Mouse (Mus musculus) heart, postnatal 25 days (tissue): ENCODE measurements around the gene Kcnq1. TPM values are rescaled to one million over a fixed set of nuclear protein-coding genes. Genes with fewer than 3 reads are reported as not detected.

Experiments used
- DNase-seq: peaks from one replicate; pipeline ENCODE4 v3.0.0; 2022; ENCODE audit warnings: low spot score
- intact Hi-C: fragments of 180-260 bp; cut with DNase I; formaldehyde crosslinking; loops from one replicate; pipeline ENCODE4 v1.15.1; 2025
- total RNA-seq, 2 experiments: library from RNA; stranded (reverse); gene quantifications; 2 replicates each; pipeline ENCODE4 v1.2.3; 2021

The Kcnq1 gene
- total RNA-seq, 2 experiments from 2014 or later, result 37.4 to 37.7 TPM

- intact Hi-C loops, result no loop called here
- no peak for DNase-seq
These were observed 59.6 kb downstream of the Kcnq1 start for GRCm38 (mm10) chr7:143165687-143166265.

DNA sequence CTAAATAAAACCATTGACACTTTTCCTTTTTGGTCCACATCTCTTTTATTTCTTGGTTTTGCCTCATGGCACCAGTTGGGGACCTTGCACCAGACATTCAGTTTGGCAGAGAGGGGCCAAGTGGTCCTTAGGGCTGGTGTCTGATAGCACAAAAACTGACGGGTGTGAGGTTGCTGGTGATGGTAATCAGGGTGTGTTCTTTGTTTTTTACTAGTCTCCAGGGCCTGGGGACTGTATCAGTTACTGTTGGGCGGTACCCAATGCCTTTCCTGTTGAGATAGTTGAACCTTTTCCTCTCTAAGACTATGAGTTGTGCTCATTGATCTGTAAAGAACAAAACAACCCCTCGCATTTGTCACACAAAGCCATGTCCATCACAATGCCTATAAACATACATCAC, 61.1 kb downstream of the Kcnq1 start:
- intact Hi-C loops, result no loop called here
- no peak for DNase-seq

- intact Hi-C loops, result no loop called here
These were observed 63.2 kb downstream of the Kcnq1 start for GRCm38 (mm10) chr7:143169371-143169770.

DNA sequence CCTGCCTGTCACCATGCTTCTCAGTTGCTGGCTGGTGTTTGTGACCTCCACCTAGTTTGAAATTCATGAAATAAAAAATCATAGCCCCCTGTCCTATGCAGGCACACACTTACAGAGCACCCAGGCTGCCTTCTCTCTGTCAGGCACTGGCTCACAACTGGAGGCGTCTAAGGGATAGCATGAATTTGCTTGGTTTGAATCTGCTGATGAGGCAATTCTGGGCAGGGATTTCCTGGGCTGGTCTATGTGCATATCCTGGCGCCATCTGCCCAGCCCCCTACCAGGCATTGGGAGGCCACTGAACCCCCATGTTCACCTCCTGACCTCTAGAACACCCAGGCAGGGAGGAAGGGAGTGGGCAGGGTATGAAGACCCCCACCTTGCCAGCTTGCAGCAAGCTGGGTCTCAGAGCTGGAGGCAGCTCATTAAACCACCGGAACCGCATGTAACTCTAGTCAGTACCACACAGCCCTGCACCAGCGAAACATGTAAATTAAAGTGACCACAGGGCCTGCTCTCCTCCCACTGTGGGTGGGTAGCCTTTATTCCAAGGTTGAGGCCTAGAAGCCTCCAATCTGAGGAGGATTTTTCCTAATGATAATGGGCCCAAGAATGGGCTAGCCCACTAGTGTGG, 66.9 kb downstream of the Kcnq1 start:
- DNase-seq, result no peak
- intact Hi-C loops, result no loop called here

More at GRCm38 (mm10) chr7:143169371-143169770, 63.2 kb downstream of the Kcnq1 start:
- no peak for DNase-seq

GRCm38 (mm10) chr7:143174633-143175032, 68.5 kb downstream of the Kcnq1 start:
- intact Hi-C loops, result no loop called here

DNA sequence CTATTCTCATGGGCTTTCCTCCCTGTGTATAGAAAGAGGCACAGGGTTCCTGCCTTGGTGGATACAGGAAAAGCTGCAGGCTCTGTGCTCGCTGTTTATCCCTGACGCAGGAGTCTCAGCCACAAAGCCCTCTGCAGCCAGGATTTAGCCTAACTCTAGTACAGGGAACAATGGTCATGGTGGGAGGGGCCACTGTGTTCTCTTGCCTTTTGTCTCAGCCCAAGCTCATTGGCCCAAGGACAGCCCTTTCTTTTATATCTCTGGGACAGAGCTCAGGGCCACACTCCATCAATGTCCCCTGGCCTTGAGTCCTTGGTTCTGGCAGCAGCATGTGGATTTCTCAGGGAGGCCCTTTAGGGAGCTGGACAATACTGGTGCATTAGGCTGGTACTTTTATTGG, 72.7 kb downstream of the Kcnq1 start:
- intact Hi-C loops, result no loop called here
- no peak for DNase-seq

More at GRCm38 (mm10) chr7:143174633-143175032, 68.5 kb downstream of the Kcnq1 start:
- DNase-seq, result no peak

GRCm38 (mm10) chr7:143180761-143181160, 74.6 kb downstream of the Kcnq1 start:
- intact Hi-C loops, result loop anchor here (2.0 kb wide), 2 partner anchors 26 to 30 kb away; no protein-coding TSS in a partner anchor
- peak; percentile 65 for DNase-seq

GRCm38 (mm10) chr7:143181311-143181710, 75.1 kb downstream of the Kcnq1 start:
- intact Hi-C loops, result loop anchor here (2.0 kb wide), 2 partner anchors 27 to 29 kb away; no protein-coding TSS in a partner anchor
- no peak for DNase-seq

DNA sequence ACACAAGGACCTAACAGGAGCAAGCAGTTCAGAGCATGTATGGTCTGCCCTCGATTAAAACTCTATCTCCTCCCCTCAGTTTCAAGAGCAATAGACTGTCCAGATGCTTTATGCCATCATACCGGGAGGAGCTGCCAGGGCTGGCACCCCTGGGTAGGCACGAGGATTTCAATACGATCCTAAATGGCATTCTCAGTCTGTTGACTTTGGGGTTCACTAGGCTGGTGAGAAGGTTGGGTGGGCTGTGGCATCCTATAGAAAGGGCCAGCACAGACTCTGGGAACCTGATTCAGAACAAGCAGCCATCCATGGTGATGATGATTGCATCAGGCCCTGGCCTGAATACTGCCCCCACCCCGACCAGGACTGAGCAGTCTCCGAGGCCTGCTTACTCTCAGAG, 79.3 kb downstream of the Kcnq1 start:
- DNase-seq, result no peak
- intact Hi-C loops, result no loop called here

DNA sequence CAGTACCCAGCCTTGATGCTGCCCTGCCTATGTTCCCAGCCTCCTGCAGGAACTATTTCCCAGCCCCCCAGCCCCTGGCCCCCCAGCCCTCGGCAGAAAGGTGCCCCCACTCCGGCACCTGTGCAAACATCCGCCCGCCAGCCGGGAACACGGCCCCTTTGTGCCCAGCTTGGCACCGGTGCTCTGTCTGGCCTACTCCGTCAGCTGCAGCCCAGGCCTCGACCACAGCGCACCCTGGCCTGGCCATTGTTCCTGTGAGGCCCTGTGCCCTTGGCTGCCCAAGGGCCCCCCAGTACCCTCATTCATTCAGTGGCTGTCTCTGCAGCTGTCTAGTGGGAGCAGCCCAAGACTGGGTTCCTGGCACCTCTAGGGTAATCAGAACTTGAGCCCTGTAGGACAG, 80.2 kb downstream of the Kcnq1 start:
- intact Hi-C loops, result no loop called here
- no peak for DNase-seq

DNA sequence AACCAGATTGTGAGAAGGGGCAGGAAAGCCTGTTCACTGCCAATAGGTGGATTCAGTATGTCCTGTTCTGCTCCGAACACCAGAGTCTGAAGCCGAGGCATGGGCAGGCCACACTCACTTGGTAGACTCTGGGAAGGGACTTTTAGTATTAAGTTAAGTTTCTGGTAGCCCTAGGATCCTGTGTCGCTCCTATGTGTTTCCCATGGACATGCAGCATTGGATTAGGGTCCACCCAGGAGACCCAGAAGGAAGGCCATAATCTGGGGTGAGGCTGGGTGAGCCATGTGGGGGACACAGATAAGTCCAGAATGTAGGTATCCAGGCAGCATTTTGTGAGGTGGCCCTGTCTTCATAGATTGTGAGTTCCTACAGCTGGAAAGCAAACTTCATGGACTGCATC, 81.0 kb downstream of the Kcnq1 start:
- intact Hi-C loops, result no loop called here
- DNase-seq, result no peak

GRCm38 (mm10) chr7:143188589-143188988, 82.4 kb downstream of the Kcnq1 start:
- DNase-seq, result no peak
- intact Hi-C loops, result no loop called here

DNA sequence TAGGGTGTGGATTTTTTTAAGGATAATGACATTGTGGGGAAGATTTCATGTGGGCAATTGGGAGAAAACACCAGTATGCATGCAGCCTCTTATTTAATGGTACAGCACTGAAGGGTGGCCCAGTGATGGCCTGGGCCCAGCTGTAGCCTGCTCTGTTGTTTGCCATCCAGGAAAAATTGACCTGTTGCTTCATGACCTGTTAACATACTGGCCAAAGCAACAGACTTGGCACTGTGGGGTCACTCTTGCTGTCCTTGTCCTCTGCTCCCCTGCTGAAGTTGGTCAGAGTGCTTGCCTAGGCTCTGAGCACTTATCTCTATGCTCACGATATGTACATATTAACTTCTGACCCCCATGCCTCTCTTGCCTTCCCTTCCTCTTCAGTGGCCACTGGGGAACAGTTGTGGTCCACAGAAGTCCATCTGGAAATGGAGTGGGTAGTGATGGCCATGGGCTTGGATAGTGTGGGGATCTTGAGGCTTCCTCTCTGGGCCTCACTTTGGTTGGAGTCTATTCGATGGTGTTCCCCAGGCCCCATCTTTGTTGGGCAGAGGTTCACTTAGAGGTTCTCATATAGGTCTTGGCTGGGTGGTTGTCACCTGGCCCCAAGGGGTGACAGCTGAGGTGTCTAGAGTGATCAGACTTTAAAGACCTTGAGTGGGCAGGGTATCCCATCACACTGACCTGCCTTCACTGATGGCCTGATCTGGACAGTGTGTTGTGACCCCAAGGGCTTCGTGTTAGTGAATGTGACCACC, 84.0 kb downstream of the Kcnq1 start:
- intact Hi-C loops, result no loop called here
- no peak for DNase-seq

- no peak for DNase-seq
- intact Hi-C loops, result no loop called here
These were observed 84.7 kb downstream of the Kcnq1 start for GRCm38 (mm10) chr7:143190911-143191310.

GRCm38 (mm10) chr7:143192392-143192791, 86.2 kb downstream of the Kcnq1 start:
- no peak for DNase-seq
- intact Hi-C loops, result no loop called here

DNA sequence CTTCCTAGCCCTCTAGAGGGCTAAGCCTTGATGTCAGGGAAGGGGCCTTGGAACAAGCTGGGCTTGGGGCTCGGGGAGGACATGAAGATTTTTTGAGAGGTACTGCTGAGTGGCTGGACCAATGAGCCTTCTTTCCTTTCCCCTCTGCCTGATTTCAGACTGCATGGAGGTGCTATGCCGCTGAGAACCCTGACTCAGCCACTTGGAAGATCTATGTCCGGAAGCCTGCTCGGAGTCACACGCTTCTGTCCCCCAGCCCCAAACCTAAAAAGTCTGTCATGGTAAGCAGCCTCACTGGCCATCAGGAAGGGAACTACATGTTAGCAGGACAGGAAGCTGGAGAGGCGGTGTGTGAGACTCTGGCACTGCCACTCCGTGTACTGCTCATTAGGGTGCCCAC, 87.9 kb downstream of the Kcnq1 start:
- DNase-seq, result no peak
- intact Hi-C loops, result no loop called here

DNA sequence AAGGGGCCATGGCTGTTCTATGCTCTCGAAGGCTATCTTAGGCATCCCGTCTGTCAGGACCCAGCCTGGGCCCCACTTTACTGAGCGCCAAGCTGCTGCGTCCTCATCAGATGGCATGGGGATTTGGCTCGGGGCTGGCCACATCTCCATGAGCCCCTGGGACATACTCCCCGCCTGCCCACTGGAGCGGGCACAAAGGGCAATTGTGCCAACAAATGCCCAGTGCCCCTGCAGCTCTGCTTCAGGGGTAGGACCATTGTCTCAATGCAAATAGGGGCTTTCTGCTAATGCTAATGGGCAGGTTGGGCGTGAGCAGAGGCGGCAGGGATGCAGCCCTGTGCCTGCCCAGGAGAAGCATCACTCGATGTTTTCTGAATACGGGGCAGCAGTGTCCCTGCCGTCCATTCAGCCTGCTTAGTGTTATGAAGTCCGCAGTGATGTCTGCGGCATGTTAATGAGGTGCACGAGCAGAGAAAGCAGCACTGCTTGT, 91.8 kb downstream of the Kcnq1 start:
- intact Hi-C loops, result no loop called here
- no peak for DNase-seq

DNA sequence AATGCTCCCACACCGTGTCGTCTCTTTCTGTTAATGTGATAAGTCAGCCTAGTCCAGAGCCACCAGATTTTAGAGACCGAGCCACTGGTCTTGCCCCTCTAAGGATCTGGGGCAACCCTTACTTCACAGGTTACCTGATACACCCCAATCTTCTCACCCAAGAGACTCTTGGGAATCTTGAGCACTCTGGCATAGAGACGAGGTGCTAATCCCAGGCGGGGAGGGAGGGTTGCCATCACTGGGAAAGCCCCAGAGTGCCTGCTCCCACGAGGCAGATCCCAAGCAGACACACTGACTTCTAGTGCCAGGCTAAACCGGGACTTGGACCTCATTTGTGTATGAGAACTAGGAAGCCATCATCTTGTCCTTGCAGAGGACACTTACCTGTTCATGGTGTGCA, 92.3 kb downstream of the Kcnq1 start:
- DNase-seq, result no peak
- intact Hi-C loops, result no loop called here

- intact Hi-C loops, result no loop called here
- DNase-seq, result no peak
These were observed 95.1 kb downstream of the Kcnq1 start for GRCm38 (mm10) chr7:143201255-143201654.

GRCm38 (mm10) chr7:143203897-143204296, 97.7 kb downstream of the Kcnq1 start:
- intact Hi-C loops, result no loop called here

DNA sequence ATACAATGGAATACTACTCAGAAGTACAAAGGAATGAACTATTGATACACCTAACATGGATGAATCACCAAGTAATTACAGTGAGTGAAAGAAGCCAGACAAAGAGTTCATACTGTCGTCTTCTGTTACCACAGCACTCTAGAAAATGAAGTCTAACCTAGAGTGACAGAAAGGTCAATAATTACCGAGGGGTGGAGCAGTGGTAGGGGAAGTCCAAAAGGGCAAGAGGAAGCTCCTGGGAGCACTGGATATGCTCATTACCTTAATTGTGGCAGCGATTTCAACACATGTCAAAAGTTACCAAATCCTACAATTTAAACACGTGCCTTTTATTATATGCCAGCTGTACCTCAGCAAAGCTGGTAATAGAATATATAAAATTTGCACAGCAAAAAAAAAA, 100.9 kb downstream of the Kcnq1 start:
- intact Hi-C loops, result no loop called here
- no peak for DNase-seq

More at GRCm38 (mm10) chr7:143203897-143204296, 97.7 kb downstream of the Kcnq1 start:
- DNase-seq, result no peak
